Mouse (Mus musculus) kidney, adult 2 months (tissue): ENCODE data around the gene Fry.

Experiments
- CTCF ChIP-seq: fragments of 200-500 bp; conservative IDR thresholded peaks from 2 replicates; pipeline ENCODE4 v1.5.1; 2011; ENCODE audit warnings: low read depth, mild to moderate bottlenecking, control low read depth, low read length, moderate library complexity, mixed read lengths; ENCODE audit not compliant: insufficient read depth, insufficient read length
- POLR2A ChIP-seq: fragments of 200-500 bp; IDR thresholded peaks from one replicate; pipeline ENCODE4 v1.6.1; 2011; ENCODE audit warnings: low read depth, low read length, control low read depth

DNA sequence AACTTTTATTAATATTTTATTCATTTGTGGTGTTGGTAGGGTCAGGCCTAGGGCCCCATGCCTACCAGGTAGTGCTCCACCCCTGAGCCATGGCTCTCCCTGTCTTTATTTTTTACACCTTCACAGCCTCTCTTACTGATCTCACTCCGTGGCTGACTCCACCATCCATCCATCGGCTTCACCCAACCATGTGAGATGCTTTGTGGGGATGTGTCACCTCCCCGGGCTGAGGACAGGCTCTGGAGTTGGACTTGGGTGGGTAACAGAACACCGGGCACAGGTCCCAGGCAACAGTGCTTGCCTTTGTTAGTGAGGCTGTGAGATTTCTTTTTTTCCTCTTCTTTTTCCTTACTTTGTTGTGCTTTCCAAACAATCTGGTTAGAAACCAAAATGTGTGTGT lies 67.7 kb downstream of the Fry start:
- TF ChIP-seq CTCF (no peak), POLR2A (no peak)
